Mouse (Mus musculus): ENCODE results near the gene Pnlip. TPM values are rescaled to one million over a fixed set of nuclear protein-coding genes. Genes with fewer than 3 reads are reported as not detected.
A peak's percentile ranks its signal among the peaks of the same experiment; 100 is the strongest.

The Pnlip gene
- polyA plus RNA-seq (2015; fragmentation: Nextera tagmentation; extraction: Ambion mirVana), result 0.36 and 0.37 TPM in 2 replicates

DNA sequence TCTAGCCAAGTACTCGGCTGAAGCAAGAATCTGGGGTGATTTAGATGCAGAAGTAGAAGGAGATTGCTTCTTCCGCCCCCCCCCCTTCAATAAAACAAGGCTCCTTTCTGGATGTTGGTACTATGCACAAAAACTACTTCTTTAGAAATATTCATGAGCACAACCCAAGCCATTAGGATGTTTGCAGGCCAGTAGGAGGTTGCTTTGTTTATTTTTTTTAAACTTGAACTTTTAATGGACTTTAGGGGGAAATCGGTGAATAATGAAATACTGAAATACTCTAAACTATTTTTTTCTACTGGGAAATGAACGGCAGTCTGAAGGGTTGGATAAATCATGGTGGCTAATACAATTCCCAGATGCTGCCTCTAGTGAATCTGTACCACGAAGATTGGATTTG, at the start of gene Pnlip:
Pnlip (plus strand) TSS at position 301 of the 400 bp plus-strand sequence.
- H3K27me3 ChIP-seq (replicated peaks; ENCODE audit: control insufficient read depth, insufficient read depth, low read length), result no peaks in the 10 kb centered on the region

DNA sequence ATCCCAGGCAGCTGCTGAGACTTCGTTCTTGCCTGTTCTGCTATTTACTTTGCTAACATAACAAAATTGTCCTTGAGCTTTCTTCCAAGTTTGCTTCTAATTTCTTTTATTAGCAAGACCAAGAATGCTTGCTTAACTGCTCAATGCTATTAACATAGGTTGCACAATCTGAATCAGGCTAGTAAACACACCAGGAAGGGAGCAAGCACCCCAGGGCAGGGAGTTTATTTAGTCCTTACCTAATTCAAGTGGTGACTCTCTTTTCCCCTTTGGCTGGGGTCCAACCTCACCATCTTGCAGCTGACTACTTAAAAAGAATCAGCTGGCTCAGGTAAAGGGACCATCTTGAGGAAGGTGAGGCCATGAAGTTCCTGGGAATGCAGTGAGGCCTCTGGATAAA, 42.6 kb upstream of the Pnlip start:
- Histone ChIP-seq H3K36me3 (ENCODE audit: control insufficient read depth, insufficient read depth, low read length) (no peaks in the 10 kb centered on the region), H3K27ac (ENCODE audit: low read length) (no peak overlapping the region), H3K27me3 (replicated peaks; ENCODE audit: control insufficient read depth, insufficient read depth, low read length) (no peaks in the 10 kb centered on the region), H3K9me3 (ENCODE audit: control insufficient read depth, low read length) (no peaks in the 10 kb centered on the region), H3K4me2 (ENCODE audit: low read depth, low read length) (no peak overlapping the region), H3K9ac (ENCODE audit: low read depth, low read length) (no peak overlapping the region), H3K4me3 (ENCODE audit: low read length) (no peak overlapping the region), H3K4me1 (ENCODE audit: control insufficient read depth, insufficient read depth, low read length) (no peaks in the 10 kb centered on the region)
- no peak for ATAC-seq
- WGBS, result 50% methylated on average over 1 of the region's 1 CpGs

More for the DNA sequence above, at the start of gene Pnlip:
- Histone ChIP-seq H3K27ac (ENCODE audit: low read length) (no peak within 1 kb of the TSS), H3K9me3 (ENCODE audit: control insufficient read depth, low read length) (no peaks in the 10 kb centered on the region), H3K36me3 (ENCODE audit: control insufficient read depth, insufficient read depth, low read length) (no peaks in the 10 kb centered on the region), H3K4me3 (ENCODE audit: low read length) (no peak within 1 kb of the TSS), H3K4me2 (ENCODE audit: low read depth, low read length) (no peak within 1 kb of the TSS), H3K4me1 (ENCODE audit: control insufficient read depth, insufficient read depth, low read length) (no peaks in the 10 kb centered on the region), H3K9ac (ENCODE audit: low read depth, low read length) (no peak within 1 kb of the TSS)
- ATAC-seq, result no peak
- 62% methylated on average over 5 of the region's 5 CpGs for WGBS

DNA sequence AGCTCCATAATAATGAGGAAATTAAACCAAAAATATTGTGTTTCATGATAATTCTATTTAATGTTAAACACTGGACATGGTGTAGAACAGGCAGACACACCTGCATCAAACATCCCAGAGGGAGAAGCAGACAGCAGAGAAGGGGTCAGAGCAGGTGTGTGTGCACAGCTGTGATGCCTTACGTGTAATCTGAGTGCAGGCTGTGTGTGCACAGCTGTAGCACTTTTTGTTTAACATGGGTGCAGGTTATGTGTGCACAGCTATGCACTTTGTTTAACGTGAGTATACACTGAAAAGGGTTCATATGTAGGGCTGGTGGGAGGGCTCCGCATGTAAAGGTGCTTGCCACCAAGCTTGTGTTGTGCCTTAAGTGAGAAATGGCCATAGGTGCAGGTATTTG, 39.6 kb upstream of the Pnlip start:
- Histone ChIP-seq H3K27me3 (replicated peaks; ENCODE audit: control insufficient read depth, insufficient read depth, low read length) (no peaks in the 10 kb centered on the region), H3K9me3 (ENCODE audit: control insufficient read depth, low read length) (no peaks in the 10 kb centered on the region), H3K4me1 (ENCODE audit: control insufficient read depth, insufficient read depth, low read length) (no peaks in the 10 kb centered on the region), H3K36me3 (ENCODE audit: control insufficient read depth, insufficient read depth, low read length) (no peaks in the 10 kb centered on the region), H3K4me2 (ENCODE audit: low read depth, low read length) (no peak overlapping the region), H3K4me3 (ENCODE audit: low read length) (no peak overlapping the region), H3K27ac (ENCODE audit: low read length) (no peak overlapping the region), H3K9ac (ENCODE audit: low read depth, low read length) (no peak overlapping the region)
- 65% methylated on average over 3 of the region's 3 CpGs for WGBS
- ATAC-seq, result 0 out of 2 replicates have a peak, but pooled peaks have one; percentile 26

DNA sequence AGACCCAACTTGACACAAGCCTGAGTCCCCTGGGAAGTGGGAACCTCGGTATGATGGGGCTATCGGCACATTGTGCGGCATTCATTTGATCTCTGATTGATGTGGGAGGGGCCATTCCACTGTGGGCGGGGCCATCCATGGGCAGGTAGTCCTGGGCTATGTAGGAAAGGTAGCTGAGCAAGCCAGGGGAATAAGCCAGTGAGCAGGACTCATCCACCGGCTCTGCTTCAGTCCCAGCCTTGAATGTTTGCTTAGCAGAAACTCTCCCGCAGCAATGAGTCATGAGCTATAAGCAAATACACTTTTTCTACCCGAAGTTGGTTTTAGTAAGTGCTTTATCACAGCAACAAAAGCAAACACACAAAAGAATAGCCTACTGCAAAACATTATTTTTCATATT, 35.7 kb upstream of the Pnlip start:
- 55% methylated on average over 7 of the region's 7 CpGs for WGBS
- peak; percentile 74 for ATAC-seq
- no peak overlapping the region for H3K27ac ChIP-seq (ENCODE audit: low read length)

DNA sequence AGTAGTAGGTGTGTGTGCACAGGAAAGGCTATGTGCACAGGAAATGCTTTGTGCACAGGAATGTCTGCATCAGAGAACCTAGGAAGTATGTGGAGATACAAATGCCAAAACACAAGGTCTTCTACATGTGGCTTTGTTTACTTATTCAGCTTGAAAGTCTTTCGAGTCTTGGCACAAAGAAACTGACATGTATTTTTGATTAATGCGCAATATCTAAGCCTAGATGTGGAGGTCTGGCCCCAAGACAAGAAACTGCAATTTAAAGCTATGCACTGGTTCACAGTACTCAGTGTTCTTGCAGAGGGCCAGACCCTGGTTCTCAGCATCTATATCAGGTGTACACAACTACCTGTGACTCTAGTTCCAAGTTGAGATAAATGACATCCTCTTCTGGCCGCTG, 31.6 kb upstream of the Pnlip start:
- H3K4me2 ChIP-seq (ENCODE audit: low read depth, low read length), result no peak overlapping the region
- WGBS, result 75% methylated on average over 3 of the region's 3 CpGs

More for the DNA sequence above, 35.7 kb upstream of the Pnlip start:
- no peaks in the 10 kb centered on the region for H3K4me1 ChIP-seq (ENCODE audit: control insufficient read depth, insufficient read depth, low read length)
- no peak overlapping the region for H3K4me3 ChIP-seq (ENCODE audit: low read length)
- H3K4me2 ChIP-seq (ENCODE audit: low read depth, low read length), result no peak overlapping the region
- no peak overlapping the region for H3K9ac ChIP-seq (ENCODE audit: low read depth, low read length)
- no peaks in the 10 kb centered on the region for H3K27me3 ChIP-seq (replicated peaks; ENCODE audit: control insufficient read depth, insufficient read depth, low read length)
- no peaks in the 10 kb centered on the region for H3K9me3 ChIP-seq (ENCODE audit: control insufficient read depth, low read length)
- H3K36me3 ChIP-seq (ENCODE audit: control insufficient read depth, insufficient read depth, low read length), result no peaks in the 10 kb centered on the region

DNA sequence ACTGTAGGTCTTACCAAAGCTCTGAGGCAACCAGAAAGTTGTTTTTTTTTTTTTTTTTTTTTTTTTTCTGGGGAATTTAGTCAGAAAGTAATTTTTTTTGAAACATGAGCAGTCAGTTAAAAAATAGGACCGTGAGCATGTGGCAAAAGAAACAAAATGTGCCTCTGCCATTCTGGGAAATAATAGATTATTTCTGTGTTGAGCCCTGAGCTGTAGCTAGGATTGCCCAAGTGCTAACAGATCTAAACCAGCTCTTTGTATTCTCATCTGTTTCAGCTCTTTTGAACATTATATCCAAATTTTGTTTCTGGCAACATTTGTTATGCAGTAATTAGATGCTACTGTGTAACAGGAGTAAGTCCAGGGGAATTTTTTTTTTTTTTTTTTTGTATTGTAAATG, 30.7 kb upstream of the Pnlip start:
- 69% methylated on average over 1 of the region's 1 CpGs for WGBS
- no peak for ATAC-seq
- Histone ChIP-seq H3K4me2 (ENCODE audit: low read depth, low read length) (no peak overlapping the region), H3K27ac (ENCODE audit: low read length) (no peak overlapping the region), H3K4me1 (ENCODE audit: control insufficient read depth, insufficient read depth, low read length) (no peaks in the 10 kb centered on the region), H3K36me3 (ENCODE audit: control insufficient read depth, insufficient read depth, low read length) (no peaks in the 10 kb centered on the region), H3K9me3 (ENCODE audit: control insufficient read depth, low read length) (no peaks in the 10 kb centered on the region), H3K9ac (ENCODE audit: low read depth, low read length) (no peak overlapping the region), H3K27me3 (replicated peaks; ENCODE audit: control insufficient read depth, insufficient read depth, low read length) (no peaks in the 10 kb centered on the region), H3K4me3 (ENCODE audit: low read length) (no peak overlapping the region)

More for the DNA sequence above, 31.6 kb upstream of the Pnlip start:
- ATAC-seq, result no peak
- H3K27me3 ChIP-seq (replicated peaks; ENCODE audit: control insufficient read depth, insufficient read depth, low read length), result no peaks in the 10 kb centered on the region
- no peaks in the 10 kb centered on the region for H3K4me1 ChIP-seq (ENCODE audit: control insufficient read depth, insufficient read depth, low read length)
- H3K9me3 ChIP-seq (ENCODE audit: control insufficient read depth, low read length), result no peaks in the 10 kb centered on the region
- no peaks in the 10 kb centered on the region for H3K36me3 ChIP-seq (ENCODE audit: control insufficient read depth, insufficient read depth, low read length)
- H3K4me3 ChIP-seq (ENCODE audit: low read length), result no peak overlapping the region
- H3K27ac ChIP-seq (ENCODE audit: low read length), result no peak overlapping the region
- H3K9ac ChIP-seq (ENCODE audit: low read depth, low read length), result no peak overlapping the region

DNA sequence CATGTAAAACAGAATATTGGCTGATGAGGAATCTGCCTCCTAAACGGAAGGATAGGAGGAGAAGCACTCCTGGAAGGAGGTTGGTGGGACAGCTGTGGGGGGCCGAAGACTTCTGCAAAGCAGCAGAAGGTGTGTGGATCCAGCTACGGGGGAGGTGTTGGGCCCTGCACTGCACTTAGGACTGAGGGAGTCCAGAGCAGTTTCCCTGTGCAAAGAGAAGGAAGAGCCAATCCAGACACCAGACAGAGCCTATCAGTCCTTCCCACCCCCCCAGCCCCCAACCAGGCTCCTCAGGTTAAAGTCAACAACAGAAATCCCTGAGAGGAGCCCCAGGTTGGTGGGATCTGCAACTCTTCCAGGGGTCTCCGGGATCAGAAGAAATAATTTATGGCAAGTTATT, 27.5 kb upstream of the Pnlip start:
- no peaks in the 10 kb centered on the region for H3K9me3 ChIP-seq (ENCODE audit: control insufficient read depth, low read length)
- no peak overlapping the region for H3K27ac ChIP-seq (ENCODE audit: low read length)
- H3K9ac ChIP-seq (ENCODE audit: low read depth, low read length), result no peak overlapping the region
- no peaks in the 10 kb centered on the region for H3K27me3 ChIP-seq (replicated peaks; ENCODE audit: control insufficient read depth, insufficient read depth, low read length)
- ATAC-seq, result no peak
- no peaks in the 10 kb centered on the region for H3K36me3 ChIP-seq (ENCODE audit: control insufficient read depth, insufficient read depth, low read length)
- no peak overlapping the region for H3K4me2 ChIP-seq (ENCODE audit: low read depth, low read length)
- H3K4me3 ChIP-seq (ENCODE audit: low read length), result no peak overlapping the region
- WGBS, result 53% methylated on average over 4 of the region's 4 CpGs
- H3K4me1 ChIP-seq (ENCODE audit: control insufficient read depth, insufficient read depth, low read length), result no peaks in the 10 kb centered on the region

DNA sequence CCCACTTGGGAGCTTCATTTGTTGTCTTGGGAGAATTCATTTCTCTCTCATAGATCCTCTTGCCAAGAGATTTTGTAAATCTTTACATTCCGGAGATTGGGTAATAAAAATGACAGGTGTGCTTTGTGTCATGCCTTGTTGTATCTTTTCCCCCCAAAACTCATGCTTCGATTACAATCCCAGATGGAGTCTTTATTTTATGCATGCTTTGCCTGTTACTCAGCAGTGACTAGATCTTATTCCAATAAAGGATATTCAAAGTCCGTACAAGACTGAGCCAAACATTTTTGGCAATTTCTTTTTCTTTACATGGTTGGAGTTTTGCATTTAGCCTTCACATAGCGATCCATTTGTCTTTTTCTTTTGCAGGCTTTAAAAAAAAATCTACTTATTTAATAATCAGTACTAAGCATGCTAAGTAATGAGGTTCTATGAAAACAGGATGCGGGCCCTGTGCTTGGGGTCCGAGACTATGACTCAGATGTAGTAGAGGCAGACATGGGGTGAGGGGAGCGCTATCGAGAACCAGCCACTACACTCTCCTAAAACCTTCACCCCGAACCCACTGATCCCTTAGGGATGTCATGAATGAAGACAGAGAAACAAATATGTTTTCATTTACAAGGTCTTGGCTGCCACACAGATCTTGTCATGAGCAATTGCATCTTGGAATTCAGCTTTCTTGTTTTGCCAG, 26.9 kb upstream of the Pnlip start:
- no peak for ATAC-seq
- H3K36me3 ChIP-seq (ENCODE audit: control insufficient read depth, insufficient read depth, low read length), result no peaks in the 10 kb centered on the region
- H3K27me3 ChIP-seq (replicated peaks; ENCODE audit: control insufficient read depth, insufficient read depth, low read length), result no peaks in the 10 kb centered on the region
- H3K4me1 ChIP-seq (ENCODE audit: control insufficient read depth, insufficient read depth, low read length), result no peaks in the 10 kb centered on the region
- no peak overlapping the region for H3K9ac ChIP-seq (ENCODE audit: low read depth, low read length)
- whole genome bisulfite sequencing, result 75% methylated on average over 9 of the region's 9 CpGs
- H3K4me2 ChIP-seq (ENCODE audit: low read depth, low read length), result no peak overlapping the region
- no peaks in the 10 kb centered on the region for H3K9me3 ChIP-seq (ENCODE audit: control insufficient read depth, low read length)
- no peak overlapping the region for H3K4me3 ChIP-seq (ENCODE audit: low read length)
- no peak overlapping the region for H3K27ac ChIP-seq (ENCODE audit: low read length)

DNA sequence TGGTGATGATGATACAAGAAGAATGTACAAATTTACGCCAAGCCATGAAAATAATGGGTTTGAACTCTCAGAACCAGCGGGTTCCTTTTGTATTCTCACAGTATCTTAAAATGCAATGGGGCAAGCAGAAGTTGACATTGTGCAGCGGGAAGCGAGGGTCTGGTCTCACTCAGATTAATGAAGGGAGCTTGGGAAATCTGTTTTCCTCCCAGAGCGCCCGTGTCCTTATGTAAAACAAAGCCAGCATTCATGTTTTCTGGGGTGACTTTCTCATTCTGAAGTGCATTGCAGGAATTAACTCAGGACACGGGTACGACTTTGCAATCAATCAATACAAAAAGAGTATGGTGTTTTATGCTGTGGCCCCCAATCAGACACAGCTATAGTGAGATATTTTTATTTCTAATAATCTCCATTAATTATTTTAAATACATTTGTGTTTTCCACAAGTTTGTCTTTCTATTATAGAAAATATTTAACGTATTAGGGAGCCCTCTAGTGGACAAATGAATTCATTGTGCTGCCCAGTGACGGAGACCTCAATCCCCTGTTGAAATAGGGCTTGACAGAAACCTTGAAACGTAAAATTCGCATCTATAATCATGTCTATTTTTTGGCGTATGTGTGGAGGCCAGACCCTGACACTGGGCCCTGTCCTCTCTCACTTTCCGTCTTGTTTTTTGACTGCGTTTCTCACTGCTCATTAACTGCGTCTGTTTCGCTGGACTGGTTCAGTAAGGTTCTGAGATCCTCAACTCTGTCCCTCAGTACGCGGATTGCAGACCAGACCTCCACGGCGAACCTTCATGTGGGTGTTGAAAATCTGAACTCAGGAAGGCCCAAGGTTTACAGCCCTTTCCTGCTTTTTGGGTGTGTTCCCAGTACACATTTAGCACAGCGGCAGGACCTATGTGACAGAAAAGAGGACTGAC, 24.6 kb upstream of the Pnlip start:
- Histone ChIP-seq H3K36me3 (ENCODE audit: control insufficient read depth, insufficient read depth, low read length) (no peaks in the 10 kb centered on the region), H3K4me3 (ENCODE audit: low read length) (no peak overlapping the region), H3K27me3 (replicated peaks; ENCODE audit: control insufficient read depth, insufficient read depth, low read length) (no peaks in the 10 kb centered on the region), H3K4me1 (ENCODE audit: control insufficient read depth, insufficient read depth, low read length) (no peaks in the 10 kb centered on the region), H3K27ac (ENCODE audit: low read length) (no peak overlapping the region), H3K9ac (ENCODE audit: low read depth, low read length) (0 out of 2 replicates have a peak overlapping the region, but pooled peaks have one; percentile 14), H3K9me3 (ENCODE audit: control insufficient read depth, low read length) (no peaks in the 10 kb centered on the region), H3K4me2 (ENCODE audit: low read depth, low read length) (peak overlapping the region; percentile 23; the same call in 1 of the 2 replicates)
- 30% methylated on average over 22 of the region's 22 CpGs for WGBS
- ATAC-seq, result peak; percentile 18; the same call in 1 of the 2 replicates
